Mouse (Mus musculus): Measurements from ENCODE around the gene Gm49450. TPM values are rescaled to one million over a fixed set of nuclear protein-coding genes. Genes with fewer than 3 reads are reported as not detected.

Gene Gm49450
- polyA plus RNA-seq, 1 experiment from 2014 or later, result not detected

DNA sequence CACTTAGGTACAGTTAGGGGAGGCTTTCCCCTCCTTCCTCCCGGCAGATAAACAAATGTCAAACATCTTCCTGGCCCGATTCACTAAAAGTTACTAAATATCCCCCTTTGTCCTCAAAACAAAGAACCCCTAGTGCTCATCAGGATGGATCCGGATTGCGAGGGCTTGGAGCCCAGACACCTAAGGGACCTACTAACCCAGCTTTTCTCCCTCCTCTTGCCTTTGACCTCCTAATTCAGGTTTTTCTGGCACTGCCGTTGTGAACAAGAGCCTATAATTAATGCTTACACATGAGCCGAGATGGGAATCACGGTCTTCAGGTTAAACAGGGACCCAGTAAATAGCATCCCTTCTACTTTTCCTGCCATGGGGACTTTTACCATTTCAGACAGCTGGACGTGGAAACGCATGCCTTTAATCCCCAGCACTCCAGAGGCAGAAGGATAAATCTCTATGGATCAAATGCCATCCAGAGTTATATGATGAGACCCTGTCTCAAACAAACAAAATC is 38.2 kb upstream of the Gm49450 start:
- Histone ChIP-seq H3K36me3 (replicated peaks) (no peaks in the 10 kb centered on the region), H3K4me1 (peaks cover 71% of the 10 kb centered on the region), H3K9me3 (no peaks in the 10 kb centered on the region), H3K27me3 (replicated peaks; ENCODE audit: low read depth, poor library complexity, severe bottlenecking) (no peaks in the 10 kb centered on the region), H3K4me3 (peak overlapping the region; percentile 58), H3K27ac (replicated peaks) (peak overlapping the region; percentile 94)
- WGBS, result 11% methylated on average over 9 of the region's 9 CpGs
- no peak for DNase-seq (ENCODE audit: low spot score)

GRCm38 (mm10) chr15:98990669-98991539 is 37.6 kb upstream of the Gm49450 start:
- DNase-seq (ENCODE audit: low spot score), result peak; percentile 55
- Histone ChIP-seq H3K36me3 (replicated peaks) (no peaks in the 10 kb centered on the region), H3K27ac (replicated peaks) (peak overlapping the region; percentile 94), H3K9me3 (no peaks in the 10 kb centered on the region), H3K4me1 (peaks cover 78% of the 10 kb centered on the region), H3K27me3 (replicated peaks; ENCODE audit: low read depth, poor library complexity, severe bottlenecking) (no peaks in the 10 kb centered on the region), H3K4me3 (peak overlapping the region; percentile 58)
- WGBS, result 20% methylated on average over 15 of the region's 15 CpGs

DNA sequence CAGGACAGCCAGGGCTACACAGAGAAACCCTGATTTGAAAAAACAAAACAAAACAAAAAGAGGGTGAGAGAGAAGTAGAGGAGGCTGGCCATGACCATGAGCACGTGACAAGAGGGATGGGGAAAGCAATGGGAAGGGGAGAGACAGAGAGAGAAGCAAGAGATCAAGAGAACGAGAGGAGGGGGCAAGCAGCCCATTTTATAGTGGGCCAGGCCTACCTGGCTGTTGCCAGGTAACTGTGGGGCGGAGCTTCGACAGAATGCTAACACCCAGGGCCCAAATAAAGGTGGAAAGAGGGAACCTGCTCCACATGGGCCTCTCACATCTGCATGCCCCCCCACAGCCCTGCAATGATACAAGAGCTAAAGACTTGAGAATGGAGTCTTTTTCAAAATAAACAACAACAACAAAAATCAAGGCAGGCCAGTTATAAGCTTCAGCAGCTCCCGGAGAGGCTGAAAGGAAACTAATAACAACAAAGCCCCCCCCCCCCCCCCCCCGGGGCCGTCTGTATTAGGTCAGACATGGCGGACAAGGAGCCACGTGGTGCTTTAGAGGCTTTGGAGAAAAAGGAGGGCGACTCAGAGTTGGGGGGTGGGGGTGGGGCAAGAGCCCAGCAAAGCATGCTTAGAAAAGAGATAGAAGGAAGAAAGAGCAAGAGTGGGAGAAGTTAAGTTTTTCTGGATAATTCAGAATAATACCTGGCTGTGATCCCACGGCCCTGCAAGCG is 36.5 kb upstream of the Gm49450 start:
- peak; percentile 41 for DNase-seq (ENCODE audit: low spot score)
- H3K4me1 ChIP-seq, result peaks cover 88% of the 10 kb centered on the region
- H3K4me3 ChIP-seq, result peak overlapping the region; percentile 58; the same call in 1 of the 2 replicates
- no peaks in the 10 kb centered on the region for H3K27me3 ChIP-seq (replicated peaks; ENCODE audit: low read depth, poor library complexity, severe bottlenecking)
- H3K9me3 ChIP-seq, result no peaks in the 10 kb centered on the region
- 29% methylated on average over 12 of the region's 12 CpGs for WGBS
- no peaks in the 10 kb centered on the region for H3K36me3 ChIP-seq (replicated peaks)
- peak overlapping the region; percentile 94 for H3K27ac ChIP-seq (replicated peaks)

DNA sequence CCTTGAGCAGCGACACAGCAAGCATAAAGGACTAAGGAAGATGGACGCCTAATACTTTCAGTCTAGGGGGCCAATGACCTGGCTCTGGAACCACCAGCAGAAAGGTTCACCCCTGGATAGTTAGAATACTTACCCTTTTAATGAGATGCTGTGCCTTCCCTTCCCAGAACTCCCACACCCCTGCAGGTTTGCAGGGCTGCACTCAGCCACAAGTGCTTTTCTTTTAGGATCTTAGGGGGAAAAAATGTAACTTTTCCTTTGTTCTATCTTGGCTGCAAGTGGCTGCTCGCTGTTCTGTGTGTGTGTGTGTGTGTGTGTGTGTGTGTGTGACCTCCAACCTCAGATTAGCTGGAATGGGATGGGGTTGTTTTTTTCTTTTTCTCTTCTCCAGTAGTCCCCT is 35.4 kb upstream of the Gm49450 start:
- Histone ChIP-seq H3K27ac (replicated peaks) (peak overlapping the region; percentile 90; the same call in 1 of the 2 replicates), H3K27me3 (replicated peaks; ENCODE audit: low read depth, poor library complexity, severe bottlenecking) (no peaks in the 10 kb centered on the region)

DNA sequence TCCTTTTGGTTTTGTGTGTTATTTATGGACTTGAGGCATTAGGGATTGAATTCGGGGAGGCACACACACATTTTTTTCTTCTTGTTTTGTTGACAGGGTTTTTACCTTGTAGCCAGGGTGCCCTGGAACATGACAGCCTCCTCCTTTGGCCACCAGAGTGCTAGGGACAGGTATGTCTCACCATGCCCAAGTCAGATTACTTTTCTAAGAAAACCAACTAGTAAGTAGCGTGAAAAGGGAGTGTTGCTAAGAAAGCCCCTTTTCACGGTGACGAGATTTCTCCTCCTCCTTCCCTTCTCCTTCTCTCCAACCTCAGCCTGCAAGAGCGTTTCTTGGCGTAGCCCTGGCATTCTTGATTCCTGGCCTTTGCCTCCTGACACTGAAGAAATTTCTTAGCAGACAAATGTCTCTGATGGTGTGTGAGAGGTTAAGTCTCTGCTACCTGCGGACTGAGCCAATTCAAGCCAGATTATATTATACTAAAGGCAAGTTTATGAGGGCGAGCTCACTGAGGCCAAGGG is 34.4 kb upstream of the Gm49450 start:
- Histone ChIP-seq H3K27me3 (replicated peaks; ENCODE audit: low read depth, poor library complexity, severe bottlenecking) (no peaks in the 10 kb centered on the region), H3K4me3 (peak overlapping the region; percentile 35), H3K4me1 (peaks cover 96% of the 10 kb centered on the region), H3K9me3 (no peaks in the 10 kb centered on the region), H3K27ac (replicated peaks) (peak overlapping the region; percentile 90), H3K36me3 (replicated peaks) (no peaks in the 10 kb centered on the region)
- no peak for DNase-seq (ENCODE audit: low spot score)
- 40% methylated on average over 8 of the region's 8 CpGs for WGBS

More for the DNA sequence above, 35.4 kb upstream of the Gm49450 start:
- 71% methylated on average over 3 of the region's 3 CpGs for WGBS
- Histone ChIP-seq H3K4me3 (no peak overlapping the region), H3K9me3 (no peaks in the 10 kb centered on the region), H3K4me1 (peaks cover 96% of the 10 kb centered on the region), H3K36me3 (replicated peaks) (no peaks in the 10 kb centered on the region)
- no peak for DNase-seq (ENCODE audit: low spot score)

- DNase-seq (ENCODE audit: low spot score), result peak; percentile 37
- Histone ChIP-seq H3K4me3 (peak overlapping the region; percentile 35), H3K36me3 (replicated peaks) (no peaks in the 10 kb centered on the region), H3K9me3 (no peaks in the 10 kb centered on the region), H3K27me3 (replicated peaks; ENCODE audit: low read depth, poor library complexity, severe bottlenecking) (no peaks in the 10 kb centered on the region), H3K4me1 (peaks cover 95% of the 10 kb centered on the region), H3K27ac (replicated peaks) (peak overlapping the region; percentile 90)
- 13% methylated on average over 7 of the region's 7 CpGs for WGBS
These were observed 33.8 kb upstream of the Gm49450 start for GRCm38 (mm10) chr15:98987077-98987630.

GRCm38 (mm10) chr15:98985982-98986715 is 32.8 kb upstream of the Gm49450 start:
- Histone ChIP-seq H3K27ac (replicated peaks) (peak overlapping the region; percentile 90), H3K9me3 (no peaks in the 10 kb centered on the region), H3K27me3 (replicated peaks; ENCODE audit: low read depth, poor library complexity, severe bottlenecking) (no peaks in the 10 kb centered on the region), H3K4me3 (peak overlapping the region; percentile 60), H3K4me1 (peaks cover 90% of the 10 kb centered on the region), H3K36me3 (replicated peaks) (no peaks in the 10 kb centered on the region)
- 28% methylated on average over 12 of the region's 12 CpGs for WGBS
- no peak for DNase-seq (ENCODE audit: low spot score)

- Histone ChIP-seq H3K27ac (replicated peaks) (peak overlapping the region; percentile 90), H3K4me1 (peaks cover 82% of the 10 kb centered on the region), H3K4me3 (peak overlapping the region; percentile 60), H3K27me3 (replicated peaks; ENCODE audit: low read depth, poor library complexity, severe bottlenecking) (no peaks in the 10 kb centered on the region), H3K9me3 (no peaks in the 10 kb centered on the region), H3K36me3 (replicated peaks) (no peaks in the 10 kb centered on the region)
- 4% methylated on average over 29 of the region's 29 CpGs for WGBS
- peak; percentile 69 for DNase-seq (ENCODE audit: low spot score)
These were observed 32.1 kb upstream of the Gm49450 start for GRCm38 (mm10) chr15:98985240-98985981.

- Histone ChIP-seq H3K9me3 (no peaks in the 10 kb centered on the region), H3K4me3 (peak overlapping the region; percentile 60), H3K36me3 (replicated peaks) (no peaks in the 10 kb centered on the region), H3K27ac (replicated peaks) (peak overlapping the region; percentile 90), H3K4me1 (peaks cover 82% of the 10 kb centered on the region), H3K27me3 (replicated peaks; ENCODE audit: low read depth, poor library complexity, severe bottlenecking) (no peaks in the 10 kb centered on the region)
- no peak for DNase-seq (ENCODE audit: low spot score)
- WGBS, result 47% methylated on average over 6 of the region's 6 CpGs
These were observed 31.3 kb upstream of the Gm49450 start for GRCm38 (mm10) chr15:98984681-98985080.

- Histone ChIP-seq H3K27me3 (replicated peaks; ENCODE audit: low read depth, poor library complexity, severe bottlenecking) (no peaks in the 10 kb centered on the region), H3K9me3 (no peaks in the 10 kb centered on the region), H3K36me3 (replicated peaks) (no peaks in the 10 kb centered on the region), H3K27ac (replicated peaks) (peak overlapping the region; percentile 90), H3K4me3 (peak overlapping the region; percentile 60), H3K4me1 (peaks cover 78% of the 10 kb centered on the region)
- 35% methylated on average over 16 of the region's 16 CpGs for WGBS
- peak; percentile 50 for DNase-seq (ENCODE audit: low spot score)
These were observed 30.2 kb upstream of the Gm49450 start for GRCm38 (mm10) chr15:98983431-98984081.

DNA sequence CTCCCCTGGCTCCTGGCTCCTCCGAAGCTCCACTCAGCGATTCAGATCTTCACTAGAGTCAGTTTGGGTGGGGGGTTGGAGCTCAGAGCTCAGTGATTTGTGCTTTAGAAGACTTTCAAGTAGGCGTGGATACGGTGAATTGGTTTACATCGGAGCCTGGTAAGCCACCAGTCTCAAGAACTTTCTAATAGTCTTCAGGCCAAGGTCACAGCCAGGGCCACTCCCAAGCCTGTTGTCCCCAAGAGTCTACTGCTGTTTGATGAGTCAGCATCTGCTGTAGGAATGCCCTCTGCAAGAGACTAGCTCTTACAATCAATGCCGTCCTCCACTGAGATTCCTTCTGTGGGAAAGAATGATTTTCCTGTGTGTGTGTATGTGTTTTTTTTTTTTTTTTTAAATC is 28.7 kb upstream of the Gm49450 start:
- WGBS, result 86% methylated on average over 6 of the region's 6 CpGs
- DNase-seq (ENCODE audit: low spot score), result no peak
- H3K9me3 ChIP-seq, result no peaks in the 10 kb centered on the region
- no peak overlapping the region for H3K4me3 ChIP-seq
- no peaks in the 10 kb centered on the region for H3K36me3 ChIP-seq (replicated peaks)
- H3K27me3 ChIP-seq (replicated peaks; ENCODE audit: low read depth, poor library complexity, severe bottlenecking), result no peaks in the 10 kb centered on the region
- peaks cover 78% of the 10 kb centered on the region for H3K4me1 ChIP-seq
- H3K27ac ChIP-seq (replicated peaks), result peak overlapping the region; percentile 61
